Mouse (Mus musculus) lung, postnatal 0 days (tissue): ENCODE data around the gene Sorbs2. TPM values are rescaled to one million over a fixed set of nuclear protein-coding genes. Genes with fewer than 3 reads are reported as not detected.

ENCODE experiments used
- ATAC-seq: fragments of 200-750 bp; cut with Nextera tagmentation; 2 replicates; pipeline ENCODE4 v1.8.0; 2017; ENCODE audit warnings: moderate library complexity
- DNase-seq: peaks from one replicate; pipeline ENCODE4 v3.0.0-alpha.2; 2016; ENCODE audit warnings: low spot score
- H3K27ac ChIP-seq: fragments of 300-500 bp; sonication (generic); 2 replicates; pipeline ENCODE4 v1.5.1; 2014; ENCODE audit warnings: antibody characterized with exemption, mild to moderate bottlenecking, low read length, mixed read lengths
- H3K27me3 ChIP-seq: fragments of 300-500 bp; sonication (generic); replicated peaks from 2 replicates; pipeline ENCODE4 v1.6.1; 2014; ENCODE audit warnings: low read length, mixed read lengths; ENCODE audit not compliant: insufficient read depth
- H3K36me3 ChIP-seq: fragments of 300-500 bp; sonication (generic); 2 replicates; pipeline ENCODE4 v1.6.1; 2014; ENCODE audit warnings: low read length, mixed read lengths; ENCODE audit not compliant: insufficient read depth
- H3K4me1 ChIP-seq: fragments of 300-500 bp; sonication (generic); 2 replicates; pipeline ENCODE4 v1.6.1; 2014; ENCODE audit warnings: antibody characterized with exemption, low read depth, low read length, mixed read lengths; ENCODE audit not compliant: insufficient read depth
- H3K4me2 ChIP-seq: fragments of 300-500 bp; sonication (generic); replicated peaks from 2 replicates; pipeline ENCODE4 v1.6.1; 2014; ENCODE audit warnings: low read depth, mild to moderate bottlenecking, low read length, moderate library complexity, mixed read lengths
- H3K4me3 ChIP-seq: fragments of 300-500 bp; sonication (generic); 2 replicates; pipeline ENCODE4 v1.5.1; 2014; ENCODE audit warnings: low read depth, low read length
- H3K9ac ChIP-seq: fragments of 300-500 bp; sonication (generic); replicated peaks from 2 replicates; pipeline ENCODE4 v1.6.1; 2014; ENCODE audit warnings: low read depth, mild to moderate bottlenecking
- H3K9me3 ChIP-seq: fragments of 300-500 bp; sonication (generic); 2 replicates; pipeline ENCODE4 v1.6.1; 2016; ENCODE audit warnings: low read length, mixed read lengths
- CTCF ChIP-seq: IDR thresholded peaks from 2 replicates; pipeline ENCODE4 v1.5.1; 2016; ENCODE audit warnings: antibody characterized with exemption, mild to moderate bottlenecking
- EP300 ChIP-seq: IDR thresholded peaks from 2 replicates; pipeline ENCODE4 v1.6.1; 2016; ENCODE audit warnings: antibody characterized with exemption, mild to moderate bottlenecking, control low read depth
- WGBS: fragments of 180-500 bp; shearing (Covaris S2); extraction: QIAGEN DNeasy Blood & Tissue Kit; methylation state at CpG from one replicate; pipeline ENCODE4 v1.1.7; 2014; 5-methylcytosine and 5-hydroxymethylcytosine counted together
- polyA plus RNA-seq: library from polyadenylated mRNA; unstranded; fragments of >200 nt; fragmentation: Nextera tagmentation; extraction: Ambion mirVana; gene quantifications from 2 replicates; pipeline ENCODE4 v1.2.1, GENCODE M21; 2015

Sorbs2 gene
- polyA plus RNA-seq, 1 experiment from 2014 or later: 7.0 TPM

DNA sequence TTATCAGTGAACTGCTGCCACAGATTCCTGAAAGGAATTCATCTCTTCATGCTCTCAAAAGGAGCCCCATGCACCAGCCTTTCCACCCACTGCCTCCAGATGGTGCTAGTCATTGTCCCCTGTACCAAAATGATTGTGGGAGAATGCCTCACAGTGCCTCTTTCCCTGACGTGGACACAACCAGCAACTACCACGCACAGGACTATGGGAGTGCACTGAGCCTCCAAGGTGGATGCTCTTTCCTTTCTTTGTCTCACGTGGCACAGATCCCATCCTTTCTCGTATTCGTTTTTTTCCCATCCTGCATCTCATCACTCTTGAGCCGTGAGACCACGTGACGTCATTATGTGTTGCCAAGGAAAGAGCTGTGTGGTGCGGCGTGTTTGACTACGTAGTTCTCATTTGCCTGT lies 288.7 kb downstream of the Sorbs2 start:
- peak; percentile 63 for ATAC-seq
- no peak overlapping the region for H3K4me2 ChIP-seq

GRCm38 (mm10) chr8:45799517-45799916 lies 291.9 kb downstream of the Sorbs2 start:
- TF ChIP-seq EP300: no peak
- ATAC-seq (no peak), DNase-seq (no peak)
- H3K9ac ChIP-seq: no peak overlapping the region
- no peaks in the 10 kb centered on the region for H3K4me1 ChIP-seq
- H3K27me3 ChIP-seq: no peaks in the 10 kb centered on the region
- no peak overlapping the region for H3K27ac ChIP-seq
- no peaks in the 10 kb centered on the region for H3K9me3 ChIP-seq
- H3K4me2 ChIP-seq: no peak overlapping the region
- H3K36me3 ChIP-seq: no peaks in the 10 kb centered on the region
- 80% methylated on average over 4 of the region's 4 CpGs for WGBS
- H3K4me3 ChIP-seq: no peak overlapping the region

More for the DNA sequence above, 288.7 kb downstream of the Sorbs2 start:
- no peaks in the 10 kb centered on the region for H3K27me3 ChIP-seq
- H3K4me1 ChIP-seq: no peaks in the 10 kb centered on the region
- H3K9me3 ChIP-seq: no peaks in the 10 kb centered on the region
- no peaks in the 10 kb centered on the region for H3K36me3 ChIP-seq
- DNase-seq: peak; percentile 66
- TF ChIP-seq EP300 (no peak), CTCF (peak; percentile 85)
- no peak overlapping the region for H3K4me3 ChIP-seq
- H3K9ac ChIP-seq: no peak overlapping the region
- 60% methylated on average over 11 of the region's 11 CpGs for whole genome bisulfite sequencing
- no peak overlapping the region for H3K27ac ChIP-seq

GRCm38 (mm10) chr8:45808597-45808996 lies 301.0 kb downstream of the Sorbs2 start:
- H3K4me1 ChIP-seq: no peaks in the 10 kb centered on the region
- no peak overlapping the region for H3K4me2 ChIP-seq
- no peak overlapping the region for H3K9ac ChIP-seq
- TF ChIP-seq EP300 (no peak), CTCF (no peak)
- WGBS: 91% methylated on average over 6 of the region's 6 CpGs
- H3K36me3 ChIP-seq: no peaks in the 10 kb centered on the region
- ATAC-seq: no peak
- H3K27me3 ChIP-seq: no peaks in the 10 kb centered on the region
- no peak overlapping the region for H3K27ac ChIP-seq
- no peak for DNase-seq
- no peaks in the 10 kb centered on the region for H3K9me3 ChIP-seq
- no peak overlapping the region for H3K4me3 ChIP-seq

DNA sequence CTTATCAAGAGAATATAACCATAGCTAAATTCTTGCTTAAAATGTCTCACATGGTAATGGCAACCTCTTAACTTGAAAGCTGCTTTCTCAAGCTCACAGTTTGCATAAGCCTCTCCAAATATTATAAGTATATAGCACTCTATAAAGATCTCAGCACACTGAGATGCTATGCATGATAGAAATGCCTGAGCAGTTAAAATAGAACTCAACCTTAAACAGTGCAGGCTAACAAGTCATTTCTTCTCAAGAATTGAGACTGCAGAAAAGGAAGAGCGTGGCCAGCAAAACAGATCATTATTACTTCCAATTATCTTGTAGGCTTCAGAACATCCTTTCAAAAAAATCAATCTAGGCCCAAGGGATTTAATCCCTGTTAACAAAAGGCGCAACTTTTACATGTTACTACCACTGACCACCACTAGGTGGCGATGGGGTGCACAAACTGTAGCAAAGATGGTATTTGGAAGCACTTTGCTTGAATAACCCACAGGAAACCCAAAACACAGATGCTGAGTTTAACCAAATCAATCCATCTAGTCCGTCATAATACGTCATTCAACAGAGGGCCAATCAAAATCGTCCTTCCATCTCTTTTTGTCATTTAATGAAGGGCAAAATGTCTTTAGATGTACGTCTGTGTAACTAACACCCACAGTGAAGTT lies 309.3 kb downstream of the Sorbs2 start:
- Histone ChIP-seq H3K9ac (no peak overlapping the region), H3K27ac (no peak overlapping the region), H3K4me2 (no peak overlapping the region), H3K4me1 (no peaks in the 10 kb centered on the region), H3K27me3 (no peaks in the 10 kb centered on the region), H3K4me3 (no peak overlapping the region), H3K36me3 (no peaks in the 10 kb centered on the region), H3K9me3 (no peaks in the 10 kb centered on the region)
- ATAC-seq (no peak), DNase-seq (peak; percentile 70)
- TF ChIP-seq EP300 (no peak), CTCF (peak; percentile 97)
- 22% methylated on average over 7 of the region's 7 CpGs for WGBS

- no peak overlapping the region for H3K9ac ChIP-seq
Measured at GRCm38 (mm10) chr8:45821650-45822049, 314.1 kb downstream of the Sorbs2 start.

DNA sequence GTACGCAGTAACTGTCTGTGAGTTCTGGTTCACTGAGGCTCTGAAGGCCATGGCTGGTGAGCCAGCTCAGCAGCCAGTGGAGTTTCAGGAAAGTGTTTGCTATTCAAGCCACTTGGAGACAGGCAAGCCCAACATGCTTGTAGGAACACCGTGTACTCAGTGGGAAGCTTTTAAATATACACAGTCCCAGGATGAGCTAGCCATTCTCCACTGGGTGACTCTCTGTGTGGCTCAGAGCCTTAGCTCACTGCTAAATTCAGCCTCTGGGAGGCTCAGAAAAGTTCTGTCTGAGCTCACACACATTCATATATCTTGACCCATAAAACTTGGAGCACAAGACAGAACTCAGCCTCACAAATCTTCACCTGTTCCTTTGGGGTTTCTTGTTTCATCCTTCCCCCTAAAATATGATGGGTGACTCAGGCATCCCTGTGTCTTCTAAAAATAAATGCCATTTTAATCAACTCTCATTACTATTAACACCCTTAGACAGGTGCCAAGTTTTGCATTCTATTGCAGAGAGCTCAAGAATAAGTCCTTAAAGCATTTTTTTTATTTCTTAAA lies 322.5 kb downstream of the Sorbs2 start:
- H3K4me2 ChIP-seq: no peak overlapping the region
- no peaks in the 10 kb centered on the region for H3K9me3 ChIP-seq
- no peaks in the 10 kb centered on the region for H3K4me1 ChIP-seq
- no peak overlapping the region for H3K9ac ChIP-seq
- no peak for TF ChIP-seq EP300
- no peak for TF ChIP-seq CTCF
- no peaks in the 10 kb centered on the region for H3K36me3 ChIP-seq
- DNase-seq: peak; percentile 22
- 56% methylated on average over 2 of the region's 2 CpGs for WGBS
- peak; percentile 59 for ATAC-seq
- H3K27me3 ChIP-seq: no peaks in the 10 kb centered on the region
- H3K27ac ChIP-seq: no peak overlapping the region
- H3K4me3 ChIP-seq: no peak overlapping the region

More at GRCm38 (mm10) chr8:45821650-45822049, 314.1 kb downstream of the Sorbs2 start:
- H3K4me2 ChIP-seq: no peak overlapping the region
- WGBS: 47% methylated on average over 5 of the region's 5 CpGs
- DNase-seq (no peak), ATAC-seq (no peak)
- H3K4me1 ChIP-seq: no peaks in the 10 kb centered on the region
- no peak for TF ChIP-seq CTCF
- no peak for TF ChIP-seq EP300
- no peak overlapping the region for H3K27ac ChIP-seq
- H3K36me3 ChIP-seq: no peaks in the 10 kb centered on the region
- H3K4me3 ChIP-seq: no peak overlapping the region
- no peaks in the 10 kb centered on the region for H3K27me3 ChIP-seq
- H3K9me3 ChIP-seq: no peaks in the 10 kb centered on the region
